Mouse (Mus musculus): Measurements from ENCODE around the gene Mxra7. TPM values are rescaled to one million over a fixed set of nuclear protein-coding genes. Genes with fewer than 3 reads are reported as not detected.
"Not testable (repeated sequence)": the region's sequence is repeated elsewhere in the genome, so short reads cannot be mapped to it uniquely, and the experiment has no call there.

The Mxra7 gene
- polyA plus RNA-seq, 1 experiment from 2014 or later = 25.7 TPM

GRCm38 (mm10) chr11:116852891-116853511, 25.2 kb upstream of the Mxra7 start, which contains the start of gene Srsf2:
TSS of gene Srsf2 (minus strand) at chr11:116853094.
- WGBS = under 1% methylated on average over 70 of the region's 74 CpGs
- peaks cover 2% of the 10 kb centered on the region; the same call in 1 of the 2 replicates for H3K4me1 ChIP-seq
- peak within 1 kb of the TSS; percentile 90 for H3K9ac ChIP-seq
- H3K4me3 ChIP-seq (replicated peaks) = peak within 1 kb of the TSS; percentile 92
- H3K4me2 ChIP-seq = peak within 1 kb of the TSS; percentile 68
- H3K36me3 ChIP-seq = peaks cover 11% of the 10 kb centered on the region; the same call in 1 of the 2 replicates
- H3K9me3 ChIP-seq = no peaks in the 10 kb centered on the region
- H3K27me3 ChIP-seq (replicated peaks) = no peaks in the 10 kb centered on the region
- ATAC-seq (ENCODE audit: insufficient read depth, low FRiP score, low read depth) = peak; percentile 87
- peak within 1 kb of the TSS; percentile 100 for H3K27ac ChIP-seq

DNA sequence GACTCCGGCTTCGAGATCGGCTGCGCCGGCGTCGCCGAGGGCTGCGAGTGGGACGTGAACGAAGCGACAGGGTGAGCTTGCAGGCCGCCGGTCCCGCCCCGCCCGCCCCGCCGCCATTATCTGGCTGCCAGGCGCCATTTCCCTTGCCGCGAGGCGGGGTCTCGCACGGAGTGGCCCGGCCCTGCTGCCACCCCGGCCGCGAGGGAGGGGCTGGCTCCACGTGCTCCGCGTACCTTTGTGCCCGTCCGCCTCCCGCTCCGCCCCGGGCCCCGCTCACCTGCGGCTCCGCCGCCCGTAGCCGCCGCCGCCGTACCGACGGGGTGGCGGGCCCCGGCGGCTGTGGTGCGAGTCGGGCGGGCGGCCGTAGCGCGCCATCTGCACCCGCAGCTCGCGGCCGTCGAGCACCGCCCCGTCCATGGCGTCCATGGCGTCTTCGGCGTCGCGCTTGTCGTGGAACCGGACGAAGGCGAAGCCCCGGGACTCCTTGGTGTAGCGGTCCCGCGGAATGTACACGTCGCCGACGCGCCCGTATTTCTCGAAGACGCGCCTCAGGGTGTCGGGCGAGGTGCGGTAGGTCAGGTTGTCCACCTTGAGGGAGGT, 24.5 kb upstream of the Mxra7 start, which contains the start of gene Mfsd11:
TSS of gene Mfsd11 (plus strand) at position 150 of the 600 bp plus-strand sequence.
- Histone ChIP-seq H3K4me3 (replicated peaks) (peak within 1 kb of the TSS; percentile 92), H3K9me3 (no peaks in the 10 kb centered on the region), H3K9ac (peak within 1 kb of the TSS; percentile 90), H3K36me3 (peaks cover 14% of the 10 kb centered on the region; the same call in 1 of the 2 replicates), H3K4me2 (peak within 1 kb of the TSS; percentile 68), H3K27ac (peak within 1 kb of the TSS; percentile 100), H3K4me1 (peaks cover 4% of the 10 kb centered on the region; the same call in 1 of the 2 replicates), H3K27me3 (replicated peaks) (no peaks in the 10 kb centered on the region)
- peak; percentile 61 for ATAC-seq (ENCODE audit: insufficient read depth, low FRiP score, low read depth)
- under 1% methylated on average over 86 of the region's 91 CpGs for whole genome bisulfite sequencing

DNA sequence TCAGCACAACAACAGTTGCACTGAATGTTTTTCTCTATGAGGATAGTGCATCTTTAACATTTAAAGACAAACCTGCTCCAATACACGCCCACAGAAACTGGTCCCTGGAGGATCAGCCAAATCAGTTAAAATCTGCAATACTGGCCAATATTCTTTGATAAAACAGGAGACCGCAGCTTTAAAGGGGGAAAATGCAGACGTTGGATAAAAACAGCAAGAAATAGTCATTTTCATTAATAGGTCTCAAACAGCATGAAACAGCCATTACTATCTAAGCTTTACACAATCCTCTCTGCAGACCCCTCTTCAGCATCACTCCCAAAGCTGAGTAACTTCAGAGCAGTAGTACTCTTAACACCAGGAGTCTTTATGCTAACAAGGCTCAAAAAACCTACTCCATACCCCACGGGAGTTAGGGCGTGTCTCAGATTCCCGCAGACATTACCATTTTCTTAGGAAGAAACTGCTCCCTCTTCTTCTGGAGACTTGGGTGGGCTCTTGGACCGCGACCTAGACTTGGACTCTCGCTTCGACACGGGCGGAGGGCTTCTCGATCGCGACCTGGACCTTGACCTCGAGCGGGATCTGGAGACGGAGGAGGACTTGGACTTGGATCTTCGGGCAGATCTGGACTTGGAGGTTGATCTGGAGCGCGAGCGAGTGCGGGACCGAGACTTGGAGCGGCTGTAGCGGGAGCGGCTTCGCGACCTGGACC, 23.9 kb upstream of the Mxra7 start:
- H3K4me1 ChIP-seq = peaks cover 5% of the 10 kb centered on the region; the same call in 1 of the 2 replicates
- H3K9me3 ChIP-seq = no peaks in the 10 kb centered on the region
- H3K27me3 ChIP-seq (replicated peaks) = no peaks in the 10 kb centered on the region
- H3K27ac ChIP-seq = peak overlapping the region; percentile 100
- H3K9ac ChIP-seq = peak overlapping the region; percentile 90
- H3K4me2 ChIP-seq = peak overlapping the region; percentile 68
- peaks cover 14% of the 10 kb centered on the region; the same call in 1 of the 2 replicates for H3K36me3 ChIP-seq
- no peak for ATAC-seq (ENCODE audit: insufficient read depth, low FRiP score, low read depth)
- WGBS = under 1% methylated on average over 29 of the region's 29 CpGs
- peak overlapping the region; percentile 92 for H3K4me3 ChIP-seq (replicated peaks)

DNA sequence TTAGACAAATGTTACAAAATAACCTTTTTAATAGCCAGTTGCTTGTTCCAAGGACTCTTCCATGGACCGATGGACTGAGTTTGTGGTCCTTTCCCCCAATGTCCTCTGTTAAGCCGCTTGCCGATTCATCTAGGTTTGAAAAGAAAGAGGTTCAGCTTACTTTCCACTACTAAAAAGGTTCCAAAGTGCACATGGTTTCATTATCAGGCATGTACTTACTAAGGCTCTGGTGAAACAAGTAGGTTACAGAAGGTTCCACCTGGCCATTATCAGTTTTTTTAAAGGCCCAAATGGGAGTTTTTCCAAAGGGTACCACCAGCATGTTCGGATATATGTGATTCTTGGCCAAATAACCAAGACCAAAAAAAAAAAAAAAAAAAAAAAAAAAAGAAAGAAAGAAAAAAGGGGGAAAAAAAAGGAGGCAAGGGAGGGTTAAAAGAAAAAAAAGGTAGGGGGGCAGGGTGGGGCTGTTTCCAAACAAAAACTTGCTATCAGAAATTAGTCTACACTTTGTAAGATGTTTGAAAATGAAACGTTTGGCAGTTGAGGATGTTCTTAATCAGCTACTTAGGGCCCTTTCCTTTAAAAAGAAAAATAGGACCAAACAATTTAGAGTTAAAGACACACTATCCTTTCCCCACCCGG, 23.1 kb upstream of the Mxra7 start:
- H3K9me3 ChIP-seq = no peaks in the 10 kb centered on the region
- peak overlapping the region; percentile 92 for H3K4me3 ChIP-seq (replicated peaks)
- peak overlapping the region; percentile 28; the same call in 1 of the 2 replicates for H3K27ac ChIP-seq
- ATAC-seq (ENCODE audit: insufficient read depth, low FRiP score, low read depth) = no peak
- H3K9ac ChIP-seq = peak overlapping the region; percentile 90
- 23% methylated on average over 6 of the region's 6 CpGs for WGBS
- H3K4me1 ChIP-seq = peaks cover 5% of the 10 kb centered on the region; the same call in 1 of the 2 replicates
- H3K27me3 ChIP-seq (replicated peaks) = no peaks in the 10 kb centered on the region
- peaks cover 14% of the 10 kb centered on the region; the same call in 1 of the 2 replicates for H3K36me3 ChIP-seq
- peak overlapping the region; percentile 68 for H3K4me2 ChIP-seq

- Histone ChIP-seq H3K9ac (no peak overlapping the region), H3K27ac (no peak overlapping the region), H3K9me3 (no peaks in the 10 kb centered on the region), H3K4me1 (peaks cover 5% of the 10 kb centered on the region; the same call in 1 of the 2 replicates), H3K36me3 (peaks cover 14% of the 10 kb centered on the region; the same call in 1 of the 2 replicates), H3K4me2 (peak overlapping the region; percentile 68), H3K27me3 (replicated peaks) (no peaks in the 10 kb centered on the region), H3K4me3 (replicated peaks) (no peak overlapping the region; the same call in 1 of the 2 replicates)
- no peak for ATAC-seq (ENCODE audit: insufficient read depth, low FRiP score, low read depth)
- WGBS = 23% methylated on average over 4 of the region's 4 CpGs
Observed at GRCm38 (mm10) chr11:116850085-116850484, 22.2 kb upstream of the Mxra7 start.

DNA sequence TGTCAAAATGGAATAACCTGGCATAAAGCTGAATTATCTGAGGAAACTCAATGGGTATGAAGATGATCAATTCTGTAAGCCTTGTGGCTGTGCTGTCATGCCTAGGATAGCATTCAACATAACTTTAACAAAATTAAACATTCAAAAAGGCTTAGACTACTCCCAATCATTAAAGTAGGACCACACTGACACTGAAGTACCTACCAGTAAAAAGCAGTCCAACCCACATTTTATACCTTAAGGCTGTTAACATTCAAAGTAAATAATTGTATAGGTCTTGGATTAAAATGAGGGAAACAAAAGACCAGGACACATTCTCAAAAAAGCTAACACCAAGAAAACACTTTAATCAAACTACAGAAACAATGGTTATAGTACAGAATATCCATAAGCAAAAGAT, 21.7 kb upstream of the Mxra7 start:
- no peak for ATAC-seq (ENCODE audit: insufficient read depth, low FRiP score, low read depth)
- no peaks in the 10 kb centered on the region for H3K9me3 ChIP-seq
- H3K27me3 ChIP-seq (replicated peaks) = no peaks in the 10 kb centered on the region
- H3K4me3 ChIP-seq (replicated peaks) = no peak overlapping the region
- H3K4me1 ChIP-seq = peaks cover 6% of the 10 kb centered on the region; the same call in 1 of the 2 replicates
- H3K9ac ChIP-seq = no peak overlapping the region
- H3K36me3 ChIP-seq = peaks cover 14% of the 10 kb centered on the region; the same call in 1 of the 2 replicates
- no peak overlapping the region for H3K27ac ChIP-seq
- no peak overlapping the region for H3K4me2 ChIP-seq

GRCm38 (mm10) chr11:116848877-116849178, 21.0 kb upstream of the Mxra7 start:
- 0 out of 2 replicates have a peak, but pooled peaks cover 12% of the 10 kb centered on the region for H3K4me1 ChIP-seq
- not testable (repeated sequence) for H3K9me3 ChIP-seq; H3K4me3 ChIP-seq (replicated peaks); H3K27ac ChIP-seq; H3K4me2 ChIP-seq; H3K9ac ChIP-seq; H3K27me3 ChIP-seq (replicated peaks); ATAC-seq (ENCODE audit: insufficient read depth, low FRiP score, low read depth)
- H3K36me3 ChIP-seq = peaks cover 14% of the 10 kb centered on the region; the same call in 1 of the 2 replicates
- WGBS = 80% methylated on average over 2 of the region's 2 CpGs

DNA sequence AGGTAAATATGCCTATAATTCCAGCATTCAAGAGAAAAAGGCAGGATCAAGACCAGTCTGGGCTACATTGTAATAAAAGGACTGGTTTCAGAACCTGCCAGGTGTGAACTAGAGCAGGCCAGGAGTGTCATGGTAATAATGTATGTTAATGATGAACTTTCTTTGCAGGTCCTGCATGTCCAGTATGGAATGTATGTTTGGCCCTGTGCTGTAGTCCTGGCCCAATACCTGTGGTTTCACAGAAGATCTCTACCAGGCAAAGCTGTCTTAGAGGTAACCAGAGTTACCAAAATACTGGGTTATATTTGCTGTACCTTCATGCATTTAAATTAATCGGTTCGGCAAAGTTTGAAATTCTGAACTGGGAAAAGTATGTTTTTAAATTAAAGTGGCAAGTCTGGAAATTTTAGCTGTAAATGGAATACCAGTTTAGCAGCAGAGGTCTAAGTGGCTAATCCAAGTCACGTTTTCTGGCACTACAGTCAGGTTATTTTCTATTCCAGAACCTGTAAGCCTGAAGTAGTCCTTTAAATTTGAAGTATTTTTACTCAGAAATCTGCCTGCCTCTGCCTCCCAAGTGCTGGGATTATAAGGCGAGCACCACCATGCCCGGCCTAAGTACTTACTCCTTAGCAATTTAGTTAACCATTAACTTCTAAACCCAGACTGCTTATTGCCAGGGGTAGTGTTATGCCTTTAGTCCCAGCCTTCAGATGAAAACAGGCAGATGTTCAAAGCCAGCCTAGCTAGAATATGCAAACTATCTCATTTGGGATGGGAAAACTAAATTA, 20.4 kb upstream of the Mxra7 start:
- no peak overlapping the region for H3K27ac ChIP-seq
- no peaks in the 10 kb centered on the region for H3K27me3 ChIP-seq (replicated peaks)
- H3K4me1 ChIP-seq = 0 out of 2 replicates have a peak, but pooled peaks cover 12% of the 10 kb centered on the region
- no peaks in the 10 kb centered on the region for H3K9me3 ChIP-seq
- H3K9ac ChIP-seq = no peak overlapping the region
- no peak for ATAC-seq (ENCODE audit: insufficient read depth, low FRiP score, low read depth)
- H3K36me3 ChIP-seq = peaks cover 14% of the 10 kb centered on the region; the same call in 1 of the 2 replicates
- no peak overlapping the region for H3K4me2 ChIP-seq
- H3K4me3 ChIP-seq (replicated peaks) = no peak overlapping the region
- 74% methylated on average over 5 of the region's 5 CpGs for WGBS

DNA sequence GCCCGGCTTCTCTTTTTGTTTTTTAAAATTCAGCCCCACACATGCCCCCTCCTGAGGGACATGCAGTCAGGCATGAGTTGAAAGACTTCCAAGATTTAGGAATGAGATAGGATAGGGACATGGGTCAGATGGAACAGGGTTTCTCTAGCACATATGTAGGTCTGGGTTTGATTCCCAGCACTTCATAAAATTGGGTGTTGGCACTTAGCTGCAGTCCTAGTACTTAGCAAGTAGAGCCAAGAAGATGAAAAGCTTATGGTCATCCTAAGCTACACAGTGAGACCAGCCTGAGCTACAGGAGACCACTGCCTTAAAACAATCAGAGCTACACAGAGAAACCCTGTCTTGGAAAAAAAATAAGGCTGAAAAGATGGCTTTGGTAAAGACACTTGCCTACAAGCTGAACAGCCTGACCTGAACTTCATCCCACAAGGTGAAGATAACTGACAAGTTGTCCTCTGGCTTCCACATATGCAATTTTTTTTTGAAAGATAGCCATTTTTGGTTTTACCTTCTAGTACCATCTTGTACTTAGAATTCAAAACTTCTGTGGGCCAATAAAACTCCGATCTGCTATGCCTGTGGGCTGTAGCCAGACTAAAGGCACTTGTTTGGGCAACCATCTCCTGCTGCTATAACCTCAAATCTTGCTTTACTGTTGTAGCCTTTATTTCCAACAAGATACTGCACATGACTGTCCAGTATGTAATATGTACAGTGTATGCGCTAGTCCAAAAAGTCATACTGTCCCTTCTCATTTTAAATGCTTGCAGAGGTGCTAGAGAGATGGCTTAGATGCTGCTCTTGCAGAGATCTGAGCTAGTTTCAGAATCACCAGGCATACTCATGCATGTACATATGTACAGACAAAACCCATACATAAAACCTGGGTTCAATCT, 19.6 kb upstream of the Mxra7 start:
- WGBS = 85% methylated on average over 3 of the region's 3 CpGs
- Histone ChIP-seq H3K27me3 (replicated peaks) (no peaks in the 10 kb centered on the region), H3K9ac (no peak overlapping the region), H3K4me1 (0 out of 2 replicates have a peak, but pooled peaks cover 12% of the 10 kb centered on the region), H3K9me3 (no peaks in the 10 kb centered on the region), H3K4me3 (replicated peaks) (no peak overlapping the region), H3K27ac (peak overlapping the region; percentile 18; the same call in 1 of the 2 replicates), H3K4me2 (no peak overlapping the region), H3K36me3 (peaks cover 14% of the 10 kb centered on the region; the same call in 1 of the 2 replicates)
- no peak for ATAC-seq (ENCODE audit: insufficient read depth, low FRiP score, low read depth)

- no peaks in the 10 kb centered on the region for H3K27me3 ChIP-seq (replicated peaks)
- peak overlapping the region; percentile 18; the same call in 1 of the 2 replicates for H3K27ac ChIP-seq
- H3K4me1 ChIP-seq = 0 out of 2 replicates have a peak, but pooled peaks cover 12% of the 10 kb centered on the region
- H3K9ac ChIP-seq = no peak overlapping the region
- no peaks in the 10 kb centered on the region for H3K9me3 ChIP-seq
- H3K4me2 ChIP-seq = no peak overlapping the region
- ATAC-seq (ENCODE audit: insufficient read depth, low FRiP score, low read depth) = no peak
- H3K36me3 ChIP-seq = peaks cover 14% of the 10 kb centered on the region; the same call in 1 of the 2 replicates
- H3K4me3 ChIP-seq (replicated peaks) = no peak overlapping the region
- 75% methylated on average over 4 of the region's 4 CpGs for whole genome bisulfite sequencing
Observed at GRCm38 (mm10) chr11:116846593-116847181, 18.8 kb upstream of the Mxra7 start.
